Mouse (Mus musculus): ENCODE measurements around the gene Tial1. TPM values are rescaled to one million over a fixed set of nuclear protein-coding genes. Genes with fewer than 3 reads are reported as not detected.

Gene Tial1
- total RNA-seq (2014; rRNA removed; ENCODE audit: low replicate concordance) (27.4 and 59.5 TPM in 2 replicates), polyA plus RNA-seq (2015; fragmentation: Nextera tagmentation; extraction: Ambion mirVana) (10.8 and 13.3 TPM in 2 replicates)

DNA sequence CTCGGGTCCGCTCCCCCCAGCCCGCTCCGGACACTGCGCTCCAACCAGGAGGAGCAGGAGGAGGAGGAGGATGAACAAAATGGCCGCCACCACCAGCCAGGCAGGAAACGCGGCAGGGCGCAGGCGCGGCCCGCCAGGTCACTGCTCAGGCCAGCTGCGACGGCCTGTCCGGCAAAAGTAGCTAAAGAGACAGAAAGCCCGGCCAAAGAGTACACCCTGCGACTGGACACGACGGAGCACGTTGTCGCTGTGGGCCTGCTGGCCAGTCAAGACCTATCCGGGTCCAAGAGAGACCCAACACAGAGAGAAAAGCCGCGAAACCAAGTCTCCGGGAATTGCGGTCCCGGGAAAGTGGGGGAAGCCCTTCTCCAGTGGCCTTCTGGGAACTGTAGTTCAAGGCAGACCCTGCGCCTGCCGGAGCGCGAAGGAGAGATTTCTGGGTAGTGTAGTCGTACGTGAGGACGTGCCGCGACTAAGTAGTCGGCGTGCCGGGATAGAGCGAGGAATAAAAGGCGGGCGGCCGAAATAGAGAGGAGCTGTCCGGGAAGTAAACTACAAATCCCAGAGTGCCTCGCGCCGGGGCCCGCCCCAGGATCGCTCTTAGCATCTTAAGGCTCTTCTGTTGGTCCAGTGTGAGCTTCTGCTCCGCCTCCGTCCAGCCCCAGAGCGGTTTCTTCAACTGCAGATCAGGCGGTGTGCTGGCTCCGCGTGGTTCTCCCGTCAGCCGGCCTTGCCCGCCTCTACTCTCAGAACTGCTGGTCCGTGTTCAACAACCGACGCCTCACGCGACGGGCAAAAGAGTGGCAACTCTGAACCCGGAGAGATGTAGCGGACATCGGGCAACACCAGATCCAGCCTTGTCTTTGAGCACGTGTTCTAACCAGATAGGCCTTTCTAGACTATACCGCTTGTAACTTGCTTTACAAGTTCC is at the start of gene Tial1:
Tial1 (minus strand) TSS at position 433 of the 931 bp plus-strand sequence.
- H3K36me3 ChIP-seq (replicated peaks; ENCODE audit: control insufficient read depth, insufficient read depth, low read length), result no peaks in the 10 kb centered on the region

DNA sequence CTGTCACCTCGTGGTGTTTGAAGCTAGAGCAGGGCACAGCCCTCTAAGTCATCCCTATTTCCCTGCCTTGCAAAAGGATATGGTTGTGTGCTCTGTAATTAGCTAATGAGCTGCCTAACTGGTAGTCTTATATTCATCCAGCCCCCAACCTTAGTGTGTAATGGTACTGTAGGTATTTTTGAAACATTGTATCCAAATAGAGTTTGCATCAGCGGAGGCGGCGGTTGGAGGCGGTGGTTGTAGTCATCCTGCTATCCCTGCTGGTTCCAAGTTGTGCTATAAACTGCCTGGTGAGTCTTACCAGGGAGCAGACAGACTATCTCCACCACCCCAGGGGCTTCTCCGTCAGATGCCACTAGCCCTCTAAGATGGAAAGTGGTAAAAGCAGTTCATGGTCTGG is 42.6 kb upstream of the Tial1 start:
- Histone ChIP-seq H3K4me1 (ENCODE audit: control insufficient read depth, insufficient read depth) (peaks cover 5% of the 10 kb centered on the region; the same call in 1 of the 2 replicates), H3K27ac (ENCODE audit: low read depth) (no peak overlapping the region), H3K4me3 (ENCODE audit: low read depth, low read length) (no peak overlapping the region), H3K4me2 (ENCODE audit: low read depth, low read length) (no peak overlapping the region), H3K9me3 (replicated peaks; ENCODE audit: control insufficient read depth, low read length) (no peaks in the 10 kb centered on the region), H3K36me3 (replicated peaks; ENCODE audit: control insufficient read depth, insufficient read depth, low read length) (no peaks in the 10 kb centered on the region), H3K27me3 (ENCODE audit: control insufficient read depth, insufficient read depth, low read length) (no peaks in the 10 kb centered on the region), H3K9ac (replicated peaks; ENCODE audit: low read depth, low read length) (no peak overlapping the region)
- 78% methylated on average over 6 of the region's 6 CpGs for WGBS
- ATAC-seq (ENCODE audit: insufficient read depth, low read depth) (no peak), DNase-seq (ENCODE audit: low spot score) (no peak)
- no peak for TF ChIP-seq EP300 (IDR thresholded peaks at IDR 0.05; ENCODE audit: low read depth)
- no peak for TF ChIP-seq CTCF (IDR thresholded peaks at IDR 0.05; ENCODE audit: low read depth)

More for the DNA sequence above, at the start of gene Tial1:
- H3K4me1 ChIP-seq (ENCODE audit: control insufficient read depth, insufficient read depth), result peaks cover 23% of the 10 kb centered on the region
- H3K27me3 ChIP-seq (ENCODE audit: control insufficient read depth, insufficient read depth, low read length), result no peaks in the 10 kb centered on the region
- DNase-seq (ENCODE audit: low spot score), result peak; percentile 100
- peak within 1 kb of the TSS; percentile 74 for H3K4me3 ChIP-seq (ENCODE audit: low read depth, low read length)
- under 1% methylated on average over 69 of the region's 69 CpGs for WGBS
- peak within 1 kb of the TSS; percentile 71 for H3K4me2 ChIP-seq (ENCODE audit: low read depth, low read length)
- H3K9me3 ChIP-seq (replicated peaks; ENCODE audit: control insufficient read depth, low read length), result no peaks in the 10 kb centered on the region
- peak within 1 kb of the TSS; percentile 97 for H3K27ac ChIP-seq (ENCODE audit: low read depth)
- peak; percentile 98 for ATAC-seq (ENCODE audit: insufficient read depth, low read depth)
- H3K9ac ChIP-seq (replicated peaks; ENCODE audit: low read depth, low read length), result peak within 1 kb of the TSS; percentile 78
- TF ChIP-seq EP300 (IDR thresholded peaks at IDR 0.05; ENCODE audit: low read depth), result peak; percentile 85; the same call in 1 of the 2 replicates
- TF ChIP-seq CTCF (IDR thresholded peaks at IDR 0.05; ENCODE audit: low read depth), result no peak

DNA sequence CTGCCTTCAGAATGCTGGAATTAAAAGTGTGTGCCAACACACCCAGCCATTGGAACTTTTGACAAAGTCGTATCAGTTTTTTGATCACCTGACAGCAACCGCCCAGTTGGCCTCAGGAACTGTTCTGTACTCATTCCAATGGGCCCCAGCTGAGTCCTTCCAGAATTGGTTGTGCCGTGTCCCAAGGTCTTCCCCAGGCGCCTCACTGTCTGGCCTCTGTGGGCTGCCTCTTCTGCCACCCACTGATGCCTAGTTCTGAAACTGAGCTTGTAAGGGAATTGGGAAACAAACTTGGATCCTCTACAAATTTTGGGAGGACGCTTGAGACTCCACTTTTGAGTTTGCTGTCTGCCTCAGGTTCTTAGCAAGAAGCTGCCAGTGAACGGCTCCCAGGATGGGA is 38.3 kb upstream of the Tial1 start:
- Histone ChIP-seq H3K4me1 (ENCODE audit: control insufficient read depth, insufficient read depth) (peaks cover 5% of the 10 kb centered on the region; the same call in 1 of the 2 replicates), H3K9ac (replicated peaks; ENCODE audit: low read depth, low read length) (no peak overlapping the region), H3K4me2 (ENCODE audit: low read depth, low read length) (no peak overlapping the region), H3K27ac (ENCODE audit: low read depth) (peak overlapping the region; percentile 46; the same call in 1 of the 2 replicates), H3K4me3 (ENCODE audit: low read depth, low read length) (no peak overlapping the region), H3K27me3 (ENCODE audit: control insufficient read depth, insufficient read depth, low read length) (no peaks in the 10 kb centered on the region), H3K9me3 (replicated peaks; ENCODE audit: control insufficient read depth, low read length) (no peaks in the 10 kb centered on the region), H3K36me3 (replicated peaks; ENCODE audit: control insufficient read depth, insufficient read depth, low read length) (no peaks in the 10 kb centered on the region)
- DNase-seq (ENCODE audit: low spot score) (no peak), ATAC-seq (ENCODE audit: insufficient read depth, low read depth) (no peak)
- TF ChIP-seq EP300 (IDR thresholded peaks at IDR 0.05; ENCODE audit: low read depth) (no peak), CTCF (IDR thresholded peaks at IDR 0.05; ENCODE audit: low read depth) (no peak)
- WGBS, result 61% methylated on average over 6 of the region's 6 CpGs

DNA sequence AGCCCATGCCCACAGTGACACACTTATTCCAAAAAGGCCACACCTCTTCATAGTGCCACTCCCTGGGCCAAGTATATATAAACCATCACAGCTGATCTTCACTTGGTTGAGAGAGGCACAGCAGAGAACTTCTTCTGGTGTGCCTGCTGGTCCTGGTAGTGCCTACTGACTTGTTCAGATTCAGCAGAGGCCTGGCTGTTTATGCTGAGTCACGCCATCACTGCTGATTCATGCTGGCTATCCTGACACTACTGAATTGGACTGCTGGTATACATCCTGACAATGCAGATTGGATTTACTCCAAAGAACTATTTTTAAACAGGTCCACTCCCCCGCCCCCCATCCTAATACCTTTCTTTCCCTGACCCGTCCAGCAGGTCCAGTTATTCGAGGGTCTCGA is 33.0 kb upstream of the Tial1 start:
- H3K36me3 ChIP-seq (replicated peaks; ENCODE audit: control insufficient read depth, insufficient read depth, low read length), result no peaks in the 10 kb centered on the region
- no peaks in the 10 kb centered on the region for H3K4me1 ChIP-seq (ENCODE audit: control insufficient read depth, insufficient read depth)
- H3K9ac ChIP-seq (replicated peaks; ENCODE audit: low read depth, low read length), result no peak overlapping the region
- H3K27me3 ChIP-seq (ENCODE audit: control insufficient read depth, insufficient read depth, low read length), result no peaks in the 10 kb centered on the region
- ATAC-seq (ENCODE audit: insufficient read depth, low read depth) (no peak), DNase-seq (ENCODE audit: low spot score) (no peak)
- H3K4me3 ChIP-seq (ENCODE audit: low read depth, low read length), result no peak overlapping the region
- TF ChIP-seq EP300 (IDR thresholded peaks at IDR 0.05; ENCODE audit: low read depth) (no peak), CTCF (IDR thresholded peaks at IDR 0.05; ENCODE audit: low read depth) (no peak)
- H3K9me3 ChIP-seq (replicated peaks; ENCODE audit: control insufficient read depth, low read length), result no peaks in the 10 kb centered on the region
- no peak overlapping the region for H3K27ac ChIP-seq (ENCODE audit: low read depth)
- no peak overlapping the region for H3K4me2 ChIP-seq (ENCODE audit: low read depth, low read length)
- WGBS, result 81% methylated on average over 5 of the region's 5 CpGs

DNA sequence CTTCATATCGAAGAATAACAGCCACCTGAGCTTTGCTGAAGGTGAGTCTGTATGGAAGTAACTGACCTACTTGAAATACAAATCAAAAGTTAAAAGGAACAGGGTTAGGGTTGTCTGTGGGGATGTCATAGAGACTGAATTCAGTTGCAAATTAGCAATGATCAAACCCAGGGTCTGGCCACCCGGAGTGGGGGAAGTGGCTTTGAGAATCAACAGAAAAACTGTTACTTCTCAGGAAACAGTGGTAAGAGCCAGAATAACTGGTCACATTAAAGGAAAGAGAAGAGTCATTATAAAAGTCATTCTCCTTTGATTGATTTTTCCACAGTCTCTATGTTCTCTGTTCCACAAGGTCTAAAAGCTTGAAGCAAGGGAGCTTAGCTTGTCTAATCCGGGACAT is 27.5 kb upstream of the Tial1 start:
- DNase-seq (ENCODE audit: low spot score), result no peak
- Histone ChIP-seq H3K27ac (ENCODE audit: low read depth) (no peak overlapping the region), H3K9ac (replicated peaks; ENCODE audit: low read depth, low read length) (no peak overlapping the region), H3K4me2 (ENCODE audit: low read depth, low read length) (no peak overlapping the region), H3K27me3 (ENCODE audit: control insufficient read depth, insufficient read depth, low read length) (no peaks in the 10 kb centered on the region), H3K4me1 (ENCODE audit: control insufficient read depth, insufficient read depth) (no peaks in the 10 kb centered on the region), H3K4me3 (ENCODE audit: low read depth, low read length) (no peak overlapping the region), H3K9me3 (replicated peaks; ENCODE audit: control insufficient read depth, low read length) (peaks cover 29% of the 10 kb centered on the region), H3K36me3 (replicated peaks; ENCODE audit: control insufficient read depth, insufficient read depth, low read length) (no peaks in the 10 kb centered on the region)
- 87% methylated on average over 3 of the region's 3 CpGs for WGBS
- no peak for ATAC-seq (ENCODE audit: insufficient read depth, low read depth)
- no peak for TF ChIP-seq CTCF (IDR thresholded peaks at IDR 0.05; ENCODE audit: low read depth)
